Mouse (Mus musculus): ENCODE data around the gene Pde11a.

The Pde11a gene

DNA sequence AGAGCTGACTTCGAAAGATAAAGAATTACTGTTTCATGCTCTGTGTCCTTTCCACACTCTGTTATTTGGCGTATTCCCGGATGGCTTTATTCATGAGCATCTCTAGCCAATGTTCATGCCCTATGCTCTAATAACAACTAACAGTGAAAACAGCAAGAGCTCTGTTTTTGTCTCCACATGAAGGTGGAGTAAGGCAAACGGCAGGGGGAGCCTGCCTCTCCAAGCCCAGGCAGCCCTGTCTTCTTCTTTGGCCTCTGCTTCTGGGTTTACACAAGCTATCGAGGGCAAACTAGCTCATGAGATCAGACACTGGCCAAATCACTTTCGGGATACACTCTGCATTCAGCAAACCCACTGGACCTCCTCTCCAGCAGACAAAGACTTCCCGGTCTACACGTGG, 241.3 kb downstream of the Pde11a start:
- no peak for DNase-seq (ENCODE audit: low spot score in 2 of 2)

GRCm38 (mm10) chr2:76095861-76096260, 242.7 kb downstream of the Pde11a start:
- no peak for DNase-seq (ENCODE audit: low spot score in 2 of 2)

DNA sequence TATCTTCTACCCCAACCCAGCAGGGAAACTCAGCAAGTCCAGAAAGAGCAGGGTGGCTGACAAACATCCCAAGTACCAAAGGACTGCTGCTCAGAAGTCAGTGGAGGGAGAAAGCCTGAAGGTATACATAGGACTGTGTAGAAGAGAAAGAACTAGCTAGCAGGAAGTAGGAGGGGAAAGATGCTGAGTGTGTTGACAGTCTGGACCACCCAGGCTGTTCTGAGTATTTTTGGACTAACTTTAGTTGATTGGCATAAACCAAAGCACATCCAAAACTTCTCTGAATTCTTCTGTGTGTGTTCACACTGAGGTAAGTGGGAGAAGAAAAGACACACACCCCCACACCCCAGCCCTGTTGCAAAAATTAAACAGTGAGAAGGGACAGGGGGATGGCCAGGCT, 248.1 kb downstream of the Pde11a start:
- no peak for DNase-seq (ENCODE audit: low spot score in 2 of 2)

- no peak for DNase-seq (ENCODE audit: low spot score in 2 of 2)
Observed at GRCm38 (mm10) chr2:76088844-76089243, 249.7 kb downstream of the Pde11a start.

DNA sequence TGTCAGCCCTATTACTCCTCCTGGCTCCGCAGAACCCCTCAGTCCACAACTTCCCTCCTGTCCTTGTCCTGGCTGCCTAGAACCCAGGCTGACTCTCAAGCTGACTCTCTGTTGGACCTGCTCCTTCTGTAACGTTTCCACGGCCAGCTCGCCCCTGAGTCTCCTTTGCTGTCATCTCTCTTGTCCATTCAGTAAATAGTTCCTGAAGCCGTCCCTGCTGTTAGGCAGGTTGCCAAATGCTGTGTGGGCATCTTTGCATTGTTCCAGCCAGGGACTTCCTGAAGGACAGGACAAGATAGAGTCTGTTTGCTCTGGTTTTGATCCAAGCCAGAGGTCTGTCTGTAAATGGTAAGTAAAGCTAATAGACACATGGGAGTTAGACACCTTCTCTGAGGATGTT, 250.2 kb downstream of the Pde11a start:
- no peak for DNase-seq (ENCODE audit: low spot score in 2 of 2)

DNA sequence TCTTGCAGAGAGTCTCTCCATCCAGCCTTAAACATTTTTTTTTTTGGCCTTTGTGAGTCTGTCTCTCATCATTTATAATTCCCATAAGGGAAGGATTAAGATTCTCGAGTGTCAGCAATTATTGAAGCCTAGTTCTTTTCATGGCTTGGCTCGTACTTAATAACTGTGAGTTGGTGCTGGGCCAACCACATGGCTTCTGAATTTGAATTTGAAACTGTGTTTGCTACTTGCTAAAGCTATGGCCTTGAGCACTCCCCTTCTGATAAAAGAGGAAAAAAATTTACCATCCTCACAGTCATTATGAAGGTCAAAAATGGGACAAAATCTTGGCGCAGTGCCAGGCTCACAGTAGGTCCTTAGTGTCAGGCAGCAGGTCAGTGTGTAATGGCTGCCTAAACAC, 251.4 kb downstream of the Pde11a start:
- no peak for DNase-seq (ENCODE audit: low spot score in 2 of 2)

- DNase-seq (ENCODE audit: low spot score in 2 of 2) = no peak
Observed at GRCm38 (mm10) chr2:76084982-76085381, 253.6 kb downstream of the Pde11a start.

DNA sequence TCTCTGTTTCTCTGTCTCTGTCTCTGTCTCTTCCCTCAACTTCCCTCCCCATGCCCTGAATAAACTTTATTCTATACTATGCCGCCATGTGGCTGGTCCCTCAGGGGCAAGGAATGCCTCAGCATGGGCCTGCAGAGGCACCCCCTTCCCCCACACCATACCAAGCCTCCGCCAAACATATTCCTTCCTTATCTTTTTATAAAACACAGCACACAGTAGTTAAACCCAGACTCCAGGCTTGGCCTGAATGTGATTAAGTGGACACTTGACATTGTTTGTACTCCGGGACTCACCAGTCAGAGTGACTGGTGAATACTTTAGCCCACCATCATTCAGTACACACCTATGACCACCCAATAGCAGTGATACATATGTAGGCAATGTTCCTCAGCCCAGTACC, 254.7 kb downstream of the Pde11a start:
- no peak for DNase-seq (ENCODE audit: low spot score in 2 of 2)

GRCm38 (mm10) chr2:76083396-76083795, 255.2 kb downstream of the Pde11a start:
- no peak for DNase-seq (ENCODE audit: low spot score in 2 of 2)

DNA sequence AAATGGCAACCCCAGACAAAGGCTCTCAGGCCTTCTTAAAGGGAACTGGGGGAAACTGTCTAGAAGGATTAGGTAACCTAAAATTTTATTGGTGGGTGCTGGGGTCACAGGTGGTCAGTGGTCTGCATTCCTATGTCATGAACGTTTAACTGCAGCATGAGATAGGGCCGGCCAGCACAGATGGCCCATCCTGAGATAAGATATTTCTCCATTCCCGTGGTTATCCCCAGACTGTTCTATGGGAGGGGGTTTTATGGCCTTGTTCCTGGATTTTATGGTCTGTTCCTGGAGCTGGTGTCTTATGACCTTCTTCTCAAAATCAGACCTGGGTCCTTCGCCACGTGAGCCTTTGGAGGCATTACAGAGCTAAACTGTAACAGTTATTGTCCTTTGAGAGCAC, 256.6 kb downstream of the Pde11a start:
- DNase-seq (ENCODE audit: low spot score in 2 of 2) = no peak

DNA sequence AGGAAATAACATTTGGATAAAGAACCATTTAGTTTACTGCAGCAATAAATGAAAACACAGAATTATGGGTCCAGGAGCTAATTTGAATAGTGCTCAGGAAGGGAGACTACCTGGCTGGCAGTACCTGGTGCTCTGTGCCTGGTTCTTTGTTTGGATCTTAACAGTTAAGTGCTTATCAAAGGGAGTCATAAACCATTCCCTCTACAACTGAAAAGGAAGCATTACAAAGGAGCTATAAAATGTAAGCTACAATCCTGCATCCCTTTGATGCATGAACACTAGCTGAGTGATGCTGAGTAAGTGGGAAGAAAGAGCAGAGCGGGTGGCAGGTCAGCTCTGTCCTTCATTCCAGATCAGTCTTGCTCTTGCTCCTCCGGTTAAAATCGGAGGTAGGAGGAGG, 258.0 kb downstream of the Pde11a start:
- DNase-seq (ENCODE audit: low spot score in 2 of 2) = no peak

DNA sequence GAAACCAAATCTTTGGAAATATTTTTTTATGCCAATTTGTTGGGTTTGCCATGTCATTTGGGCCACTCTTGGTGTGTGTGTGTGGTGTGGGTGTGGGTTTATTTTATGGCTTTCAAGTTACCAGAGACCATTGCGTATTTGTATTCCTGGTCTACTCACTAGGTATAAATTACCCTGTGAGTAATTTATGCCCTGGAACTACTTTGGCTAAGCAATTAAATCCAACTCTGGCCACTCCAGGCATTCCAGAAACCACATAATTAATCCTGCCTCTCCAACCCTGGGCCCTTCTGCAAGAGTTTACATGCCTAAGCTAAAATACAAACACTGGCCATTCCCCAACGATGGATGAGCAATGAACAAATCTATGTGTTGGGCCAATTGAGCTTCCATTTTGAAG, 261.7 kb downstream of the Pde11a start:
- no peak for DNase-seq (ENCODE audit: low spot score in 2 of 2)

DNA sequence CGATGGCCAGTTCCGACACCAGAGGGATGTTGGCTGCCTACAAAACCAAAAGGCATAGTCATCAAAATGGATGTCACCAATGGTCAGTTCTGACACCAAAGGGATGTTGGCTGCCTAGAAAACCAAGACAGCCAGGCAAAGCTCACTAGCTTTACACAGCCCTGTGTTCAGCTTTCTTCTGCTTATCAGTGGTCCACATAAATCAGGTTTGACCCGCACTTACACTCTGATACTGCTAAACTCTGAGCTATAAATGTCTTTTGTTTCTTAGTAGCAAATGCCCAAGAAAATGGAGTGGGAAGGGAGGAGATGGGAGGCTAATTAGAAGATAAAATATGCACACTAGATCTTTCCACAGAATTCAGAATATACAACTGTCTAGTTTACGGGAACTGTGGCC, 262.5 kb downstream of the Pde11a start:
- no peak for DNase-seq (ENCODE audit: low spot score in 2 of 2)

- no peak for DNase-seq (ENCODE audit: low spot score in 2 of 2)
Observed at GRCm38 (mm10) chr2:76073079-76073478, 265.5 kb downstream of the Pde11a start.

DNA sequence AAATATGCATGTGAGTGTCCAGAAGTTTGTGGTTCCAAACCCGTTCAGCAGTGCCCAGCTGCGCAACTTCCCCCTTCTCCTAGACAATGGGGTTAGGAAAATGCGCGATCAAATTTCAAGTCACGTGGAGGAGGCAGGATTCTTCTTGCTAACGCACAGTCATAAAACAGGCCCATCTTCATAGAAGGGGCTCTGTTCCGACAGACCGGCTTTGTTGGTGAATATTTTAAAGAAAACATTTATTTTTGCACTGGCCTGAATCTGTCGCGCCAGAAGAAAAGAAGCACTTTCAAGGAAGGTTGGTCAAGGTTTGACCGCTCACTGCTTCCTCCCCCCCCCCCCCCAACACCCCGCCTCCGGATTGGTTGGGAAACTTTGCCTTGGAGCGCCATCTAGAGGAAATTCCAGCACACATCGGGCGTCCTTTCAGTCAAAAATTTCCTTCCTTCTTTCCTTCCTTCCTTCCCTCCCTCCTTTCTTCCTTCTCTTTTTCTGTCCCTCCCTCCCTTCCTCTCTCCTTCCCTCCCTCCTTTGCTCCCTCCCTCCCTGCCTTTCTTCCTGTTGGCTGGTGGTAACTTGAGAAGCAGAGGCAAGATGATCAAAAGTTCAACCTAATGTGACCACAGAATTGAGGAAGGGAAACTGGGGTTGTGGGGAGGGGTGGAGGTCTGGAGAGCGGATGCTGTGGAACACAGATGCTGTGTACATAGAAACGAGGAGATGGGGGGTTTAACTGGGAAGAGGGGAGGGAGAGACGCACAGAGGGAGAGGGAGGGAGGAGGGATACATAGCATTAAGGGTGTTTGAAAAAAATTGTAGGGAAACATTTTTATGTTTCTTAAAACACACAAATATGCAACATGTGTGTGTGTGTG, 267.9 kb downstream of the Pde11a start:
- peak; percentile 28 to 29 for DNase-seq (ENCODE audit: low spot score in 2 of 2)

DNA sequence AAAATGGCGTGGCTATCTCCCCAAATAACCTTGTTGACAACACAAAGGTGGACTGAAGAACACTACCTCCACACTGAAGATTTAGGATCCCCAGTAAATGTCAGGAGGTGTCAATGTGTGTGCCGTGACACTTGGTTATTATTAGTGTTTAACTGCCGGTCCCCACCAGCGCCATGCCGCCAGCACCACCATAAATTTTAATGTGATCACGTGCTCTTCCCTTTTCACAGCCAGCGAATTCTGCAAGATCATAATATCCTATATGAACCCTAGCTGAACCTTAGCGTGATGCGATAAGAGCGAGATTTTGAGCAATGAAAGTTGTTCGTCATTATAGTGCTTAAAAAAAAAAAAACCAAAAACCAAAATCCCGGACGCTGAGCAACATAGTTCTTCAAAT, 269.3 kb downstream of the Pde11a start:
- no peak for DNase-seq (ENCODE audit: low spot score in 2 of 2)

DNA sequence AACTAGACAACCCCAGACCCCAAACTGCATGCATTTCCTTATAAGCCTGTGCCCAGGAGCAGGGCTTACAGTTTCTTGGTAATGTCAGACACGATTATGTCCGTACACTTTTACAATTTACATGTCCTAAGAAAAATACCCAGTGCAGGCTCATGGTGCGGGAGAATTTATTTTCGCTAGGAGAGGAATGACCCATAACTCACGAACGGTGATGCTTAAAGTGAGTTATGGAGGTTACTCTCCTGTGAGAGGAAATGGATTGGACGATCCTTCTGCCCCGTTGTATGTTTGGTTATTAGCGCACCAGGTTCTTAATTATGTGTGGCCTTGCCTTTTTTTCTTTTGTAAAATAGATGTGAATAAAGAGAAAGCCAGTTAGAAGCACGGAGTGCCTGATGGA, 270.4 kb downstream of the Pde11a start:
- DNase-seq (ENCODE audit: low spot score in 2 of 2) = no peak

GRCm38 (mm10) chr2:76067144-76067543, 271.4 kb downstream of the Pde11a start:
- no peak for DNase-seq (ENCODE audit: low spot score in 2 of 2)

GRCm38 (mm10) chr2:76065292-76065691, 273.3 kb downstream of the Pde11a start:
- no peak for DNase-seq (ENCODE audit: low spot score in 2 of 2)

DNA sequence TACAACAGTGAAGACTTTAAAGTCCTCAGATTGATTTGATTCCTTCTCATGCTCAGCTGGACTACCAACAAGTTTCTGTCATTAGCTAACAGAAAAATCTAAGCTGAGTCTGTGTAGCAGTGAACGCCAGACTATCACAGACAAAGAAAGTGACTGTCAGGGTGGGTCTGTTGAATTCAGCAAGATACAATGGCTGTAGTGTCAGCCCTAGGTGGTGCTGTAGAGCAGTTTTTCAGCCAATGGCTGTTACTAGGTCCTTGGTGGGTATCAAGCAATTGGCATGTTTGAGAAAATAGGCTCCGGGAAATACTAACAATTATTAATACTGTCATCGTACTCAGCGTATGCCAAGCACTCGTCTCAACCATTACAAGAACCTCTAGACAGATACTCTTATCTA, 274.5 kb downstream of the Pde11a start:
- no peak for DNase-seq (ENCODE audit: low spot score in 2 of 2)

DNA sequence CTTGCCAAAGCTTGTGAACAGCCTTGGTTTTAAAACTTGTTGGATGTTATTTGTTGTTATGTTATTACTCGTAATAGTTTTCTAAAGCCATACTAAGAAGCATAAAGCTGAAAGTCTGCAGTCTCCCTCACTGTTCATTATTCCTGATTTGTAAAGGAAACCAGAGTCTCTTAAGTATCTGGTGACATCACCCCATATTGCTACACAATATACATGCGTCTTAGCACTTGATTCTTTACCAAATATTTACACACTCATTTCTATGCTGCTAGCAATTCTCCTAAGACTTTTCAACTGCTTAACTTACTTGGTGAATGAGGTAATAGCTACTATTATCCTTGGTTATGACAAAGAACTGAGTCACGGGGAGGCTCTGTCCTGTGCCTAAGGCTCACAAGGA, 278.4 kb downstream of the Pde11a start:
- DNase-seq (ENCODE audit: low spot score in 2 of 2) = no peak

- no peak for DNase-seq (ENCODE audit: low spot score in 2 of 2)
Observed at GRCm38 (mm10) chr2:76059595-76059994, 279.0 kb downstream of the Pde11a start.

GRCm38 (mm10) chr2:76058661-76059467, 279.7 kb downstream of the Pde11a start:
- DNase-seq (ENCODE audit: low spot score in 2 of 2) = no peak
